Mouse (Mus musculus) lung, postnatal 0 days (tissue): ENCODE measurements at regions not wholly inside any gene's neighbourhood (a gene's known extent, or its start where the extent isn't known, plus 50 kb on each side); places are given as distances from the start of the nearest gene placed in this dataset.

Source experiments
- ATAC-seq: fragments of 200-750 bp; cut with Nextera tagmentation; 2 replicates; pipeline ENCODE4 v1.8.0; 2017; ENCODE audit warnings: moderate library complexity
- DNase-seq: peaks from one replicate; pipeline ENCODE4 v3.0.0-alpha.2; 2016; ENCODE audit warnings: low spot score
- H3K27ac ChIP-seq: fragments of 300-500 bp; sonication (generic); 2 replicates; pipeline ENCODE4 v1.5.1; 2014; ENCODE audit warnings: antibody characterized with exemption, mild to moderate bottlenecking, low read length, mixed read lengths
- H3K27me3 ChIP-seq: fragments of 300-500 bp; sonication (generic); replicated peaks from 2 replicates; pipeline ENCODE4 v1.6.1; 2014; ENCODE audit warnings: low read length, mixed read lengths; ENCODE audit not compliant: insufficient read depth
- H3K36me3 ChIP-seq: fragments of 300-500 bp; sonication (generic); 2 replicates; pipeline ENCODE4 v1.6.1; 2014; ENCODE audit warnings: low read length, mixed read lengths; ENCODE audit not compliant: insufficient read depth
- H3K4me1 ChIP-seq: fragments of 300-500 bp; sonication (generic); 2 replicates; pipeline ENCODE4 v1.6.1; 2014; ENCODE audit warnings: antibody characterized with exemption, low read depth, low read length, mixed read lengths; ENCODE audit not compliant: insufficient read depth
- H3K4me2 ChIP-seq: fragments of 300-500 bp; sonication (generic); replicated peaks from 2 replicates; pipeline ENCODE4 v1.6.1; 2014; ENCODE audit warnings: low read depth, mild to moderate bottlenecking, low read length, moderate library complexity, mixed read lengths
- H3K4me3 ChIP-seq: fragments of 300-500 bp; sonication (generic); 2 replicates; pipeline ENCODE4 v1.5.1; 2014; ENCODE audit warnings: low read depth, low read length
- H3K9ac ChIP-seq: fragments of 300-500 bp; sonication (generic); replicated peaks from 2 replicates; pipeline ENCODE4 v1.6.1; 2014; ENCODE audit warnings: low read depth, mild to moderate bottlenecking
- H3K9me3 ChIP-seq: fragments of 300-500 bp; sonication (generic); 2 replicates; pipeline ENCODE4 v1.6.1; 2016; ENCODE audit warnings: low read length, mixed read lengths
- CTCF ChIP-seq: IDR thresholded peaks from 2 replicates; pipeline ENCODE4 v1.5.1; 2016; ENCODE audit warnings: antibody characterized with exemption, mild to moderate bottlenecking
- EP300 ChIP-seq: IDR thresholded peaks from 2 replicates; pipeline ENCODE4 v1.6.1; 2016; ENCODE audit warnings: antibody characterized with exemption, mild to moderate bottlenecking, control low read depth
- WGBS: fragments of 180-500 bp; shearing (Covaris S2); extraction: QIAGEN DNeasy Blood & Tissue Kit; methylation state at CpG from one replicate; pipeline ENCODE4 v1.1.7; 2014; 5-methylcytosine and 5-hydroxymethylcytosine counted together

DNA sequence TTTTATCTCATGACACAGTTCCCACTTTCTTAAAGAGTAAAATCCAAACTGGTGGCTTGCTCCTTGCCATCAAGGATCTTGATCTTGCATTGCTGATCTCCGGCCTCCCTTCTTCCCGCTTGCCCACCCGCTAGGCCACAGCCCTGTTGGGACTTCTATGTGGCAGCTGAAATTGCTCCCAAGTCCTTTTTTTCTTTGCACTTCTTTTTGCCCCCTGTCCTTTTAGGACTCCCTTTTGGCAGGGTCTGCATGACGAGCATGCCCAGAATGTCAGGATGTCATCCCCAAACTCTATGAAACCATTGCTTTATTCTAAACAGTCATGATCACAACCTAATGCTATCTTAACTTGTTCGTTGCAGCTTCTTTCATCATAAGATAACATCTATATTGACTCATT lies 588.6 kb downstream of the Tox3 start:
- H3K36me3 ChIP-seq: no peaks in the 10 kb centered on the region
- H3K9me3 ChIP-seq: no peaks in the 10 kb centered on the region
- ATAC-seq (no peak), DNase-seq (no peak)
- TF ChIP-seq CTCF (no peak), EP300 (no peak)
- 84% methylated on average over 5 of the region's 5 CpGs for WGBS
- H3K4me3 ChIP-seq: no peak overlapping the region
- no peak overlapping the region for H3K4me2 ChIP-seq
- no peaks in the 10 kb centered on the region for H3K4me1 ChIP-seq
- no peaks in the 10 kb centered on the region for H3K27me3 ChIP-seq
- no peak overlapping the region for H3K27ac ChIP-seq
- H3K9ac ChIP-seq: no peak overlapping the region

DNA sequence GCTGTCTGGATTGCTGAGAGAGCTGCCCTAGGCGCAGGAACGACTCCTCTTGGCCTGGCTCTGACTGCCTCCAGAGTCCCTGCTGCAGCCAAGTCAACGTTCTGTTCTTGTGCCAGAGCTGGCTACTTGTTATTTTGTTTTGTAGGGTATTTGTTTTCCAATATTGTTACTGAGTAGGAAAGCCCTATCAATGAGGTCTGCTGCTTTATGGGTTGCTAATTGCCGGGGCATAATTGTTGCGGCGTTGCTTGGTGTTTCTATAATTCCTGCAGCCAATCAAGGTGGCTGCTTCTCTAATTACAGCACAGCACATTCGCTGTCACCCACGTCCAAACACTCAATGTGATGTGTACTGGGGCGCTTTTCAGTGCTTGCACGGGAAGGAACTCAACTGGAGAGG lies 589.4 kb downstream of the Tox3 start:
- Histone ChIP-seq H3K9me3 (no peaks in the 10 kb centered on the region), H3K4me2 (no peak overlapping the region), H3K9ac (no peak overlapping the region), H3K27me3 (no peaks in the 10 kb centered on the region), H3K4me1 (no peaks in the 10 kb centered on the region), H3K27ac (no peak overlapping the region), H3K36me3 (no peaks in the 10 kb centered on the region), H3K4me3 (no peak overlapping the region)
- no peak for TF ChIP-seq CTCF
- no peak for TF ChIP-seq EP300
- DNase-seq (no peak), ATAC-seq (no peak)
- WGBS: 66% methylated on average over 10 of the region's 10 CpGs

GRCm38 (mm10) chr8:89755951-89756350 lies 592.2 kb downstream of the Tox3 start:
- DNase-seq (no peak), ATAC-seq (no peak)
- WGBS: 48% methylated on average over 3 of the region's 3 CpGs
- TF ChIP-seq EP300: no peak
- no peak for TF ChIP-seq CTCF
- H3K27me3 ChIP-seq: no peaks in the 10 kb centered on the region
- H3K9me3 ChIP-seq: no peaks in the 10 kb centered on the region
- no peaks in the 10 kb centered on the region for H3K4me1 ChIP-seq
- no peak overlapping the region for H3K27ac ChIP-seq
- H3K36me3 ChIP-seq: no peaks in the 10 kb centered on the region
- H3K4me3 ChIP-seq: no peak overlapping the region
- no peak overlapping the region for H3K9ac ChIP-seq
- no peak overlapping the region for H3K4me2 ChIP-seq

DNA sequence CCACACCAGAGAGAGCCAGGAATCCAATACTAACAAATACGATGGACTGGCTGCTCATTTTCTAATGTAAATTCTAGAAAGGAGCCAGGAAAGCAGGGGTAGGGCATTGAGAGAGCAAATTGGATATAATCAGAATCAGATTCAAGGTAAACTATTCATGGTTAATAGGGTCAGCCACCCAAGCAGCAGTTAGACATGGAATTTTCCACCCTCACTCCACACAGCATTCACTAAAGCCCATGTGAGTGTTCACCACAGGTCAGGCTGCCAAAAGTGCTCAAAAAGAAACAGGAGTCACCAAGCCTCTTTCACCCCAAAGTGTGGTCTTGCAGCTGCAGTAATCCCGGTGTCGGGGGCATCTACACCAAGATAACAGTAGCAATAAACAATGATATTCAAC lies 596.9 kb downstream of the Tox3 start:
- H3K4me3 ChIP-seq: no peak overlapping the region
- TF ChIP-seq EP300 (no peak), CTCF (no peak)
- no peak for ATAC-seq

DNA sequence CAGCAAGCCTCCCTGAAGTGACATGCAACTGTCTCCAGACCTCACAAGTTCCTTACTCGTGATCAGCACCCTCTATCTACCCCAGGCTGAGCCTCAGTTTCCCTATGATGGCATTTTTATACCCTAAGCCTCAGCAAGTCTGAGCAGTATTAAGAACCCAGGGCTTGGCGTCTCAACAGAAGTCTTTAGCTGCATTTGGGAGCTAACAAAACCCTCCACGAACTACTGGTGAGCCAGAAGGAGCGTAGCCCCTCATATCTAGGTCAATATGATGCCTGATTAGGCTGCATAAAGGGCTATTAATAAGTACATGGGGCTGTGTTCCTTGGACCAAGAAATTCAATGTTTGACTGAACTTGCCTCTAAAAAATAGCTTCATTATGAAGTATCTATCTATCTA lies 600.4 kb downstream of the Tox3 start:
- no peaks in the 10 kb centered on the region for H3K9me3 ChIP-seq
- H3K27me3 ChIP-seq: no peaks in the 10 kb centered on the region
- no peak overlapping the region for H3K4me2 ChIP-seq
- H3K4me3 ChIP-seq: no peak overlapping the region
- no peaks in the 10 kb centered on the region for H3K36me3 ChIP-seq
- H3K4me1 ChIP-seq: no peaks in the 10 kb centered on the region
- DNase-seq: no peak
- H3K9ac ChIP-seq: no peak overlapping the region
- H3K27ac ChIP-seq: no peak overlapping the region
- 67% methylated on average over 4 of the region's 4 CpGs for WGBS
- TF ChIP-seq EP300 (no peak), CTCF (no peak)
- no peak for ATAC-seq

More for the DNA sequence above, 596.9 kb downstream of the Tox3 start:
- WGBS: 75% methylated on average over 3 of the region's 3 CpGs
- no peak overlapping the region for H3K9ac ChIP-seq
- H3K27ac ChIP-seq: no peak overlapping the region
- no peaks in the 10 kb centered on the region for H3K36me3 ChIP-seq
- no peak for DNase-seq
- H3K9me3 ChIP-seq: no peaks in the 10 kb centered on the region
- no peaks in the 10 kb centered on the region for H3K4me1 ChIP-seq
- H3K27me3 ChIP-seq: no peaks in the 10 kb centered on the region
- no peak overlapping the region for H3K4me2 ChIP-seq

GRCm38 (mm10) chr8:89744267-89745028 lies 603.7 kb downstream of the Tox3 start:
- Histone ChIP-seq H3K4me1 (no peaks in the 10 kb centered on the region), H3K36me3 (no peaks in the 10 kb centered on the region), H3K9me3 (no peaks in the 10 kb centered on the region), H3K27me3 (no peaks in the 10 kb centered on the region), H3K4me2 (no peak overlapping the region), H3K9ac (no peak overlapping the region), H3K27ac (no peak overlapping the region), H3K4me3 (no peak overlapping the region)
- DNase-seq (no peak), ATAC-seq (no peak)
- TF ChIP-seq CTCF (no peak), EP300 (no peak)
- WGBS: 60% methylated on average over 11 of the region's 11 CpGs

GRCm38 (mm10) chr8:89738657-89739056 lies 609.5 kb downstream of the Tox3 start:
- no peaks in the 10 kb centered on the region for H3K27me3 ChIP-seq
- H3K4me3 ChIP-seq: no peak overlapping the region
- ATAC-seq (no peak), DNase-seq (no peak)
- H3K4me1 ChIP-seq: no peaks in the 10 kb centered on the region
- no peaks in the 10 kb centered on the region for H3K36me3 ChIP-seq
- H3K9ac ChIP-seq: no peak overlapping the region
- 81% methylated on average over 3 of the region's 3 CpGs for WGBS
- no peak overlapping the region for H3K4me2 ChIP-seq
- H3K9me3 ChIP-seq: no peaks in the 10 kb centered on the region
- TF ChIP-seq CTCF (no peak), EP300 (no peak)
- H3K27ac ChIP-seq: no peak overlapping the region
